Mouse (Mus musculus): ENCODE results near the gene Nmrk2. TPM values are rescaled to one million over a fixed set of nuclear protein-coding genes. Genes with fewer than 3 reads are reported as not detected.
"Not testable (repeated sequence)": the region's sequence is repeated elsewhere in the genome, so short reads cannot be mapped to it uniquely, and the experiment has no call there.

Nmrk2 gene
- total RNA-seq, 2 experiments from 2014 or later, result 0.44 TPM; not detected in 1

DNA sequence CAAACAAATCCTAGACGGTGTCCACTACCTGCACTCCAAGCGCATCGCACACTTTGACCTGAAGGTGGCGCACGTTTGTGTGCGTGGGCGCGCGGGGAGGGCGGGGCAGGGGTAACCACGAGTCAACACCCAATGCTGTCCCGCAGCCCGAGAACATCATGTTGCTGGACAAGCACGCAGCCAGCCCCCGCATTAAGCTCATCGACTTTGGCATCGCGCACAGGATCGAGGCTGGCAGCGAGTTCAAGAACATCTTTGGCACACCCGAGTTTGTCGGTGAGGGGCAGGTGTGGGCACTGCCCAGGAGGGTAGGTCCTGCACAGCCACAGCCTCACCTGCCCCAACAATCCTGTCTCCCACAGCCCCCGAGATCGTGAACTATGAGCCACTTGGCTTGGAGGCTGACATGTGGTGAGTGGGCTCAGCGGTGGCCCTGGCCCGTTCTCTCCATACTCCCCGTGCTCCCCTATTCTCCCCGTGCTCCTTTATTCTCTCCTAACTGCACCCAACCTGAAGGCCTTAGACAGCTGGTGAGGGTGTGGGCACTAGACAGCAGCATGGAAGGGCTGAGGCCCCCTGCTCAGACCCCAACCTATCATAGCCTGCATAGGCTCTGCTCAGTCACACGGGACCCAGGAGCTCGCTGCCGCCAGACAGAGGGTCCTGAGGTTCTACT is 11.5 kb downstream of the Nmrk2 start:
- intact Hi-C loops (cut with DNase I), result loop anchor here (10.0 kb wide), 2 partner anchors 154 to 274 kb away; partner anchors contain the start of gene Gipc3

DNA sequence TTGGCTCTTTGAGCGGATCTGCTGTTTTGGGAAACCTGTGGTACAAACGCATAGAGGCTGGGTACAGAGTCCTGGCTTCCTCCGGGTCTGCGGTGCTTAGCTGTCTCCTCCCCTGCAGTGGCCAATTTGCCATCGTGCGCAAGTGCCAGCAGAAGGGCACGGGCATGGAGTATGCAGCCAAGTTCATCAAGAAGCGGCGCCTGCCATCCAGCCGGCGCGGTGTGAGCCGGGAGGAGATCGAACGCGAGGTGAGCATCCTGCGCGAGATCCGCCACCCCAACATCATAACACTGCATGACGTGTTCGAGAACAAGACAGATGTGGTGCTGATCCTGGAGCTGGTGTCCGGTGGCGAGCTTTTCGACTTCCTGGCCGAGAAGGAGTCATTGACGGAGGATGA is 12.0 kb downstream of the Nmrk2 start:
- no peak for DNase-seq
- intact Hi-C loops (cut with DNase I), result loop anchor here (10.0 kb wide), 2 partner anchors 155 to 275 kb away; partner anchors contain the start of gene Gipc3

More for the DNA sequence above, 11.5 kb downstream of the Nmrk2 start:
- DNase-seq, result no peak

DNA sequence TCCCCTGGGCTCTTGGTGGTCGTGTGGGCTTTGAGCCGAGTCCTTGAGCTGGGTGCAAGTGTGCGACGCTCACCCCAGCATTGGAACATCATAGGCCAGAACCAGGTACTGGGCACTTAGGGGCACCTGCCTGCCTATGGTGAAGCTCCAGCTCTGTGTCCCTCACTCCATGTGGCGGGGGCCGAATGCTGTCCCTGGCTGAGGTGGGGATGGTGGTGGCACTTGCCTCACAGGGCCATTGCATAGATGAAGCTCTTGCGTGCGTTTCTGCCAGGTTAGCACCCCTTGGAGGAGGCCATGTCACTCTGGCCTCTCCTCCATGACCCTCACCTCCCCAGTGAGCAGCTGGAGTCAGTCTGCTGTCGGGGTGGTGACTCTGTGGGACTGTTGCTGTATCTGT is 14.7 kb downstream of the Nmrk2 start:
- intact Hi-C loops (cut with DNase I), result no loop called here
- no peak for DNase-seq

DNA sequence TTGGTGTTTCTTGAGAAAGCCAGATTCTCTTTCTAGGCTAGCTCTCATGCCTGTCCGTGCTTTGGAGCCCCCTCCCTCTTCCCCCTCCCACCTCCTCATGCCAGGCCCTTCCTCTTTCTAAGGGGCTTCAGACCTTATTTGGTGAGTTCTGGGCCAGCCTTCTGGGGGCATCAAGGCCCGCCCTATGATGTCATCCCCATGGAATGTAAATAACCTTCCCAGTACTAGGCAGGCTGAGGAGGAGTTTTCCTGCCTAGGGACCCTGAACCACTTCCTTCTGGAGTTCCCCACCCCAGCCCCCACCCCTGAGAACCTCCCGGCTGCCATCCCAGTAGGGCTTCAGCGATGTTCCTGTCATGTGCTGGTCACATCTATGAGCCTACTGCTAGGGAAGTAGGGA is 17.1 kb downstream of the Nmrk2 start:
- DNase-seq, result no peak
- intact Hi-C loops (cut with DNase I), result no loop called here

DNA sequence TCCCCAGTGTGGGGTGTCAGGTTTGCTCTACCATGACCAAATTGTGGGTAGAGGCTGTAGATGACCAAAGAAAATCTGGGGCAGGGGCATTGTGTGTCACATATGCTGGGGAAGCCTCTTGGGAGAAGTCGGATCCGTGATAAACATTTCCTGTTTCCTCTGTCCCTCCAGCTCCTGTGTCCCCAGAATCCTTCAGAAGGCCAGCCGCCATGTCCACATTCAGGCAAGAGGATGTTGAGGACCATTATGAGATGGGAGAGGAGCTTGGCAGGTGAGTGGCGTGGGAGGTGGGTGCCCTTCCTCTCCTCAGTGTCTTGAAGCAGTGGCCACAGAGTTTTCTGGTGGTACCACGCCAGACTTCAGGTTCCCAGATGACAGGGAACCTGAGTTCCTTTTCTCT is 18.0 kb downstream of the Nmrk2 start, which contains the start of gene 4930442H23Rik:
Gene 4930442H23Rik, minus strand, starts transcription at position 45 of the 400 bp plus-strand sequence.
- intact Hi-C loops (cut with DNase I), result no loop called here
- no peak for DNase-seq

DNA sequence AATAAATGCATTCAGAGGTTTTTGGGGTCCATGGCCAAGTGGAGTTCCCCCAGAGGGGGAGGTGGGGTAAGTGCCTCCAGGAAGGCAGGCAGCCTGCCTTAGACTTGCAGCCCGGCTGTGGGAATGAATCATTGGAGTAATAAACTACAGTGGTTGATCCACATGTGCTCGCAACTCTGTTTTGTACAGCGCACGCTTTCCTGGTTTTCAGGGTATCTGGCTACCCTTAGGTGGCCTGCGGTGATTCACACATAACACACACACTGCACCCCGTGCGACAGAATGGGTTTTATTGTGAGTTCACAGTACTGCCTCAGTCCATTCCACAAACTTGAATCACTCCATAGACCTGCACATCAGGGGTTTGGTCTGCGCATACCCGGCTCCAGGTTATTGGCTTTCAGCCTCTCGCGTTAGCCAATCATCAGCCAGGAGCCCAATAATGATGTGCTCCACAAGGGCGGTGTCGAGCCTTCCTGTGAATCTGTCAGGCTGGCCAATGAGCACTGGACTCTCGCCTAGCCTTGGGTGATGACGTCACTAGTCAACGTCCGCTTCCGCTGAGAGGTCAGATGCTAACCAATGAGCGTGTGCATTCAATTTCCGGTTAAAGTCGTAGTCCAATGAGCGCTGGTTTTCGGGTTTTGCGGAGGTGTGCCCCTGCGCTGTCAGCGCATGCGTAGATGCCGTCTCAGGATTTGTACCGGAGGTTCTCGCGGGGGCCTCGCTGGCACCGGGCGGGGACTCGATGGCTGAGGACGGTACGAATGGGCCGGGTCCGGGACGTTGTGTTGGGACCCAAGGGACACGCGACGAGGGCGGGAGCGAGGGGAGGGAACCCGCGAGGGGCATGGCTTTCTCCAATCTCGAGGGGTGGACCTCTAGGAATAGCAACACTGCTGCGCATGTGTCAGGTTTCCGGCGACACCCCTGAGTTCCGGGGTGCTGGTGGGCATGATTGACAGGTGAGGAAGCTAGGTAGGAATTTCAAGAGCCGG is 19.2 kb downstream of the Nmrk2 start, which contains the start of gene Dapk3:
Gene Dapk3, plus strand, starts transcription at position 670 of the 998 bp plus-strand sequence.
- peak; percentile 97 for DNase-seq
- intact Hi-C loops (cut with DNase I), result no loop called here

DNA sequence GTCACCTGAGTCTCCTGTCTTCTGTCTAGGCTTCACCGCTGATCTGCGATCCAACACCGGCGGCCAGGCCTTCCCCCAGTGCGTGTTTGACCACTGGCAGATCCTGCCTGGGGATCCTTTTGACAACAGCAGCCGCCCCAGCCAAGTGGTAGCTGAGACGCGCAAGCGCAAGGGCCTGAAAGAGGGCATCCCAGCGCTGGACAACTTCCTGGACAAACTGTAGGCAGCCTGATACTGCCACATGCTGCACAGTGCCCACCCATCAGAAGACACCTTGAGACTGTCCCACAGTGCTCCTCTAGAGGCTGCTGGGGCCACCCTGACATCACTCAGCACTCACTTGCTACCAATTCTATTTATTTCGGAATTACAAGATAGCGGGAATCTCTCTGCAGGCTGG is 20.0 kb downstream of the Nmrk2 start:
- not testable (repeated sequence) for DNase-seq

DNA sequence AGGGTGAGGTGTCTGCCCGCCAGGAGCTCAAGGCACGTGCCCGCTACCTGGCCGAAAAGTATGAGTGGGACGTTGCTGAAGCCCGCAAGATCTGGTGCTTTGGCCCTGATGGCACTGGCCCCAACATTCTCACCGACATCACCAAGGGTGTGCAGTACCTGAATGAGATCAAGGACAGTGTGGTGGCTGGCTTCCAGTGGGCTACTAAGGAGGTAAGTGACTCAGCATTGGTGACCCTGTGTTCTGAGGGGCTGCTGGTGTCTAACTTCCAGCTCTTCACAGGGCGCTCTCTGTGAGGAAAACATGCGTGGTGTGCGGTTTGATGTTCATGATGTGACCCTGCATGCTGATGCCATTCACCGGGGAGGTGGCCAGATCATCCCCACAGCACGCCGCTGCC is 20.9 kb downstream of the Nmrk2 start:
- intact Hi-C loops (cut with DNase I), result no loop called here
- DNase-seq, result no peak

More for the DNA sequence above, 20.0 kb downstream of the Nmrk2 start:
- intact Hi-C loops (cut with DNase I), result not testable (repeated sequence)

DNA sequence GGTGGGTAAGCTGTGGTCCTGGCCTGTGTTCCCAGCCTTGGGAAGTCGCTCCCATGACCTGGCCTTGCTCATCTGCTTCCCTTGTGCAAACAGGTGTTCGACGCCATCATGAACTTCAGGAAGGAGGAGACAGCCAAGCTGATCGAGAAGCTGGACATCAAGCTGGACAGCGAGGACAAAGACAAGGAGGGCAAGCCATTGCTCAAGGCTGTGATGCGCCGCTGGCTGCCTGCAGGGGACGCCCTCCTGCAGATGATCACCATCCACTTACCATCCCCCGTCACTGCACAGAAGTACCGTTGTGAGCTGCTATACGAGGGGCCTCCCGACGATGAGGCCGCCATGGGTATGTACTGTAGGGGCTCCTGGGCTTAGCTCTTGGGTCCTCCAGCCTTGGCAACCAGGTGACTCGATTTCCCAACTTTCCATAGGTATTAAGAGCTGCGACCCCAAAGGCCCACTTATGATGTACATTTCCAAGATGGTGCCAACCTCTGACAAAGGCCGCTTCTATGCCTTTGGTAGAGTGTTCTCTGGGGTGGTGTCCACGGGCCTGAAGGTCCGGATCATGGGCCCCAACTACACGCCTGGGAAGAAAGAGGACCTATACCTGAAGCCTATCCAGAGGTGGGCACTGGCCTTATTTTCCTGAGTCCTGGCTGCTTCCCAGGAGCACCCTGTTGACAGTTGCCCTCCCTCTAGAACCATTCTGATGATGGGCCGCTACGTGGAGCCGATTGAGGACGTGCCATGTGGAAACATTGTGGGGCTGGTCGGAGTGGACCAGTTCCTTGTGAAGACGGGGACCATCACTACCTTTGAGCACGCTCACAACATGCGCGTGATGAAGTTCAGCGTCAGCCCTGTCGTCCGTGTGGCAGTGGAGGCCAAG is 22.2 kb downstream of the Nmrk2 start:
- DNase-seq, result no peak
- intact Hi-C loops (cut with DNase I), result no loop called here

DNA sequence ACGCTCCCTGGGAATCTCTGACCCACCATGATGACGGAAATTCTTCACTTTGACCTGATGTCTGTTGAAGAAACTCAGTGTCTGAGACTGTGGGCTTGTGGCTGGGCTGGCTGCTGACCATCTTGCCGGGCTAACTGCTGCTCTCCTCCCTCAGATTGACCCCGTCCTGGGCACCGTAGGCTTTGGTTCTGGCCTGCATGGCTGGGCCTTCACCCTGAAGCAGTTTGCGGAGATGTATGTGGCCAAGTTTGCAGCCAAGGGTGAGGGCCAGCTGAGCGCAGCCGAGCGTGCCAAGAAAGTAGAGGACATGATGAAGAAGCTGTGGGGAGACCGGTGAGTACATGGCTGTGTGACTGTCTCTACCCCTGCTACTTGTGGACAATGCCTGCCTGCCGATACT is 22.9 kb downstream of the Nmrk2 start:
- no peak for DNase-seq
- intact Hi-C loops (cut with DNase I), result no loop called here

DNA sequence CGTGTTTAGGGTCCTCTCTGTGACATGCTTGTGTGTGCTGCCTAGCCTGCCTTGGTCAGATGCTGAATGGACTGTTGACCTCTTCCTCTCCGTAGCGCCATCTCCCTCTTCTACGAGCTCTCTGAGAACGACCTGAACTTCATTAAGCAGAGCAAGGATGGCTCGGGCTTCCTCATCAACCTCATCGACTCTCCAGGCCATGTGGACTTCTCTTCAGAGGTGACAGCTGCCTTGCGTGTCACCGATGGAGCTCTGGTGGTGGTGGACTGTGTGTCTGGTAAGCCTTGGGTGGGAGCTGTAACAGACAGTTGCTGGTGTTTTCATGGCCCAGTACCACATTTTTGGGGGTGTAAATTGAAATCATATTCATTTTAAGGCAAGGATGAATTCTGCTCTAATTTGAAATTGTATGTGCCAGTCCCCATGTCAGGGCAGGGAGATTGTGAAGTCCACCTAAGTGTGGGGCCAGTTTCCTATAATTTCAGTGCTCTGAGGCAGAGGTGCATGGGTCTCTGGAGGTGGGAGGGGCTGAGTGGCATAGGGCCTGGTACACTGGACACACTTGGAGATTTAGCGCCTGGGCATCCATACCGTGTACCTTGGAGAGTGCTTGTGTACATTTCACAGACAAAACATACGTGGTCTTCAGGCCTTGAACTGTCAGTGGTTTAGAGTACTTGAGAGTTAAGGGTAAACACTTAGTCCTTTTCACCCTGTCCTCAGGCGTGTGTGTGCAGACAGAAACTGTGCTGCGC is 23.7 kb downstream of the Nmrk2 start:
- DNase-seq, result no peak
- intact Hi-C loops (cut with DNase I), result no loop called here

DNA sequence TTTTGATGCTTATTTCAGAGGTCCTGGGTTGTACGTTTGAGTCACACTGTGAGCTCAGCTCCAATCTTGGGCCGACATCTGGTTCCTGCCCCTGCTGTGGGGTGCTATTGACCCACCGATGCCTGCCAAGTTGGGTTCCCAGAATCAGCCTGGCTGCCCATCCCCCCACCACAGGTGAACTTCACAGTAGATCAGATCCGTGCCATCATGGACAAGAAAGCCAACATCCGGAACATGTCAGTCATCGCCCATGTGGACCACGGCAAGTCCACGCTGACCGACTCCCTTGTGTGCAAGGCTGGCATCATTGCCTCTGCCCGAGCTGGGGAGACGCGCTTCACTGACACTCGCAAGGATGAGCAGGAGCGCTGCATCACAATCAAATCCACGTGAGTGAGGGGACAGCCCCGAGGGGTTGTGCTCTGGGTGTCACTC is 24.3 kb downstream of the Nmrk2 start:
- intact Hi-C loops (cut with DNase I), result no loop called here
- DNase-seq, result peak; percentile 49

DNA sequence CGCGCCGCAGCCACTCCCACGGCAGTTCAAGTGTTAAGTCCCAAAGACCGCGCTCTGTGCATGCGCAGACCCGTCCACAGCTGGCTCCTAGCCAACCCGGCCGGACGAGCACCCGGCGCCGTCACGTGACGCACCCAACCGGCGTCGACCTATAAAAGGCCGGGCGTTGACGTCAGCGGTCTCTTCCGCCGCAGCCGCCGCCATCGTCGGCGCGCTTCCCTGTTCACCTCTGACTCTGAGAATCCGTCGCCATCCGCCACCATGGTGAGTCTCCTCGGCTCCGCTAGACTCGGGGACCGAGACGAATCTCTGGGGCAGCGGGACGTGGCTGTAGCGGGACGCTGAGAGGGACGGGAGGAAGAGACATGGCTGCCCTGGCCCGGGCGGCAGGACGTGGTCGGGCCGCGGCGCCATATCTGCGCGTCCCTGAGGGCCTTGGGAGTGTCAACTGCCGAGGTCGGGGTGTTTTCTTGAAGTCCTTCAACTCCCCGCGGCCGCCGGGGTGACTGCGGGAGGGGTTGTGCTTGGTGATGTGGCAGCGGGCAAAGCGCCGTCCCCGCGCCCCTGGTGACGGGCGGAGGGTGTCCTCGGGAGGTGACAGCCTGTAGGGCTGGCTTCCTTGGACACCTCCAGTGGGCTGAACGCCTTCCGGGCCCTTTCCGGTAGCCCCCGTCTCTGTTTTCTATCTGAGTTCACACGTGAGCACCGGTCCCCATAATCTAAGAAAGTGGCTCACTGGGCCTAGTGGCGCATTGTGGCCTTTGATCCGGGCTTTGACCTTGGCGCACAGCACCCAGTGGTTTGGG is 25.2 kb downstream of the Nmrk2 start, which contains the start of gene Eef2:
Gene Eef2, plus strand, starts transcription at position 166 of the 806 bp plus-strand sequence.
- intact Hi-C loops (cut with DNase I), result no loop called here
- DNase-seq, result peak; percentile 100

DNA sequence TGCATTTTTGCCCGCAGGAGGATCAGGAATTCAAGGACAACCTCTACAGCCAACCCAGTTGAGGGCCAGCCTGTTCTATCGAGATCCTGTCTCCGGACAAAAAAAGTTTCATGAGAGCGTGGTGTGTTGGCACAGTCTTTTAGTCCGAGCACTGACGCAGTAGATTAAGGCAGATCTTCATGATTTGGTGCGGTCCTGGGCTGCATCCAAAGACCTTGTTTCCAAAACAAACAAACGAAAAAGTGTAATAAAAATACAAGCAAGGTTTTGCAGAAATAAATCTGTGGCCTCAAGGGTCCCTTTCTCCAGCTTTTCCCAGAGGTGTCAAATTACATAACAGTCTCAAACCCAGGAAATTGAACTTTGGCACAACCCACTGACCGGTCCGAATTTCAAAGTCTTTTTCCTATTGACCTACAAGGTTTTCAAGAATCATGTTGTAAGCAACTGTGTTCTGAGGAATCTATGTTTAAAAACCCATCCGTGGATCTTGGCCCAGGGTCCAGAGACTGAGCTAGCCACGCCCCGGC is 25.9 kb downstream of the Nmrk2 start:
- intact Hi-C loops (cut with DNase I), result no loop called here
- DNase-seq, result no peak

DNA sequence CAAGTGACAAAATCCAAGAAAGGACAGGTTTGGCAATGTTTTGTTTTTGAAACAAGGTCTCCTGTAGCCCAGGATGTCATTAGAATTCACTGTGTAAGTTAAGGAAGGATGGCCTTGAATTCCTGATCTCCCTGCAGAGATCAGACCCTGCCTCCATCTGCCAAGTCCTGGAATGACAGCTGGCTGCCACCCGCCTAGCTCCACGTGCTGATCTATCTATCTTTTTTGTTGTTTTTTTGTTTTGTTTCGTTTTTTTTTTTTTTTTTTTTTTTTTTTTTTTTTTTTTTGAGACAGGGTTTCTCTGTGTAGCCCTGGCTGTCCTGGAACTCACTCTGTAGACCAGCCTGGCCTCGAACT is 26.5 kb downstream of the Nmrk2 start:
- intact Hi-C loops (cut with DNase I), result not testable (repeated sequence)

DNA sequence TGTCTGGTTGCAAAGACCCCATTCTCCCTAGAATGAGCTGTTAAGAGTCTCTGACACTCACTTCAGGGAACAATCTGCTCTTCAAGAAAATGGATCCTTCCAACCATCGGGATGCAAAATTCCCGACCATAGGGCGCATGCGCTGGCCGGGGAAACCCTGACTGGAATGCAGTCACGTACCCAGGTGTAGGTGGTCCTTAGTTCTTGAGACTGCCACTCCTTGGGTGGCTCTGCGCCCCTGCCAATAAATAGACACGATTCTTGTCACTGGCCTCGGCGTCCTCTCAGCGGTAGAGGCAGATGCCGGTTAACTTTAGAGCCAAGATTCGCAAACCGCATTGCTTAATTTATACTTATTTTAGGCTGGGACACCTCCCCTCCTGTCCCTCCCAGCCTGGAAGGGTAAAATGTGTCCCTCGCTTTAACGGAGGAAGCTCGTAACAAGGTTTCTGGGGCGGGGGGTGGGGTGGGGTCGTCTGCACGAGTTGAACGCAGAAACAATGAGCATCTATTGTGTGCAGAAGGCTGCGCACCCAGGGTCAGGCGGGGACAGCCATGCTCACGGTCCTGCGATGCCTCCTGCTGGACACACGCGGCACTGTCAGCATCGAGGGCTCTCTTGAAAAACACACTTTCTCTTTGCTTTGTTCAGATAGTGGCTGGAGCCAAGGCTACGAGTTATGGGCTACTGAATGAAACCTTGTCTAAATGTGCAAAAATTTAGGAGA is 27.1 kb downstream of the Nmrk2 start:
- intact Hi-C loops (cut with DNase I), result no loop called here
- peak; percentile 91 for DNase-seq

More for the DNA sequence above, 26.5 kb downstream of the Nmrk2 start:
- peak; percentile 61 for DNase-seq

DNA sequence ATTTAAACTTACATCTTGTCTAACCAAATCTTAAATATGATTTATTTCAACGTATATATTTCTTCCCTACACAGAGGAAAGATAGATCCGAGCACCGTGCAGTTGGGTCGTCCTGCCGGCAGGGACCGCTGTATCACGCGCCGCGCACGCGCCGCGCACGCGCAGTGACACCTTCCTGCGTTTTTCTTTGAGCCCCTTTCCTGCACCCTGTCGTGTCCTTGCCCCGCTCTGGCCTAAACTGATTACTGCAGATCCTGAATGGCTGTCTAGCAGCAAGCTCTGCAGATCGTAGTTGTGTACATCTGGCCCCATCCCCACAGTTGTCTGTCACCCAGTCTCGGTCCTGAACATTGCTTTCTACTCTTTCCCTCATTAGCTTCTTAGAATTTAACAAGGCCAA is 28.7 kb downstream of the Nmrk2 start:
- peak; percentile 86 for DNase-seq
- intact Hi-C loops (cut with DNase I), result no loop called here

DNA sequence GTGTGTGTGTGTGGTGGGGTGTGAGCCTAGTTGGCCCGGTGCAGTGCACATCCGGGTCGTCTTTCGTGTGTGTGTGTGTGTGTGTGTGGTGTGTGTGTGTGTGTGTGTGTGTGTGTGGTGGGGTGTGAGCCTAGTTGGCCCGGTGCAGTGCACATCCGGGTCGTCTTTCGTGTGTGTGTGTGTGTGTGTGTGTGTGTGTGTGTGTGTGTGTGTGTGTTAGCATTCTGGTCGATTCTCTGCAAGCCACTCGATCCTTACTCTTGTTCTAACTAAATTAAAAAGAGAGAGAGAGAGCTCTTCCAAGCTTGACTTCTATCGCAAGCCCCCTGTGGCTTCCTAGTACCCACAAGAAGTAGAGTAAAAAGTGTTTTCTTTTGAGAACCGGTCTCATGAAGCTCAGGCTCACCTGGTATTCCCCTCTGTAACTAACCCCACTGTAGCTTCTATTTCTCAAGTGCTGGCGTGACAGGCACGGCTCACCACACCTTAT is 32.4 kb downstream of the Nmrk2 start:
- intact Hi-C loops (cut with DNase I); DNase-seq: not testable (repeated sequence)
